Mouse (Mus musculus) heart, postnatal 10 days (tissue): ENCODE data around the gene Scn8a. TPM values are rescaled to one million over a fixed set of nuclear protein-coding genes. Genes with fewer than 3 reads are reported as not detected.

Source experiments
- DNase-seq, 2 experiments: peaks; one replicate each; pipeline ENCODE4 v3.0.0; 2021
- intact Hi-C: fragments of 180-260 bp; cut with DNase I; formaldehyde crosslinking; loops from one replicate; pipeline ENCODE4 v1.15.1; 2025
- total RNA-seq, 2 experiments: library from RNA; stranded (reverse); gene quantifications; 2 replicates each; pipeline ENCODE4 v1.2.3; 2021

The Scn8a gene
- total RNA-seq, 2 experiments from 2014 or later: 0.35 to 0.72 TPM

- DNase-seq: no peak
- intact Hi-C loops: no loop called here
These were observed 190.1 kb downstream of the Scn8a start for GRCm38 (mm10) chr15:101059570-101060279.

GRCm38 (mm10) chr15:101060280-101060852 is 190.7 kb downstream of the Scn8a start:
- intact Hi-C loops: no loop called here
- no peak for DNase-seq

- intact Hi-C loops: loop anchor here (5.0 kb wide), 1 partner anchor 42 kb away; no protein-coding TSS in a partner anchor
- peak; percentile 70 to 72 for DNase-seq
These were observed 195.4 kb downstream of the Scn8a start for GRCm38 (mm10) chr15:101065069-101065468.

- DNase-seq: no peak
- intact Hi-C loops: loop anchor here (5.0 kb wide), 1 partner anchor 41 kb away; no protein-coding TSS in a partner anchor
These were observed 196.7 kb downstream of the Scn8a start for GRCm38 (mm10) chr15:101066364-101066847.

- DNase-seq: no peak
- intact Hi-C loops: loop anchor here (5.0 kb wide), 1 partner anchor 40 kb away; no protein-coding TSS in a partner anchor
These were observed 197.4 kb downstream of the Scn8a start for GRCm38 (mm10) chr15:101066920-101067696.

GRCm38 (mm10) chr15:101068029-101068428 is 198.4 kb downstream of the Scn8a start:
- intact Hi-C loops: loop anchor here (5.0 kb wide), 1 partner anchor 39 kb away; no protein-coding TSS in a partner anchor
- DNase-seq: peak; percentile 66 to 68

GRCm38 (mm10) chr15:101068671-101069070 is 199.0 kb downstream of the Scn8a start:
- intact Hi-C loops: loop anchor here (5.0 kb wide), 1 partner anchor 39 kb away; no protein-coding TSS in a partner anchor
- DNase-seq: no peak

GRCm38 (mm10) chr15:101069641-101070190 is 200.1 kb downstream of the Scn8a start:
- DNase-seq: no peak
- intact Hi-C loops: loop anchor here (5.0 kb wide), 1 partner anchor 38 kb away; no protein-coding TSS in a partner anchor

GRCm38 (mm10) chr15:101070762-101071161 is 201.1 kb downstream of the Scn8a start:
- no peak for DNase-seq
- intact Hi-C loops: no loop called here

- DNase-seq: no peak
- intact Hi-C loops: no loop called here
These were observed 203.1 kb downstream of the Scn8a start for GRCm38 (mm10) chr15:101072736-101073135.

- intact Hi-C loops: no loop called here
- no peak for DNase-seq
These were observed 204.4 kb downstream of the Scn8a start for GRCm38 (mm10) chr15:101074067-101074466.

- intact Hi-C loops: no loop called here
These were observed 205.5 kb downstream of the Scn8a start for GRCm38 (mm10) chr15:101075150-101075549.

GRCm38 (mm10) chr15:101075656-101076055 is 206.0 kb downstream of the Scn8a start:
- intact Hi-C loops: no loop called here
- no peak for DNase-seq

More at GRCm38 (mm10) chr15:101075150-101075549, 205.5 kb downstream of the Scn8a start:
- no peak for DNase-seq

- intact Hi-C loops: no loop called here
- no peak for DNase-seq
These were observed 206.7 kb downstream of the Scn8a start for GRCm38 (mm10) chr15:101076071-101077000.

GRCm38 (mm10) chr15:101077001-101077812 is 207.5 kb downstream of the Scn8a start:
- no peak for DNase-seq
- intact Hi-C loops: no loop called here

GRCm38 (mm10) chr15:101077813-101078730 is 208.4 kb downstream of the Scn8a start, which contains the start of gene Fignl2:
Fignl2 (minus strand) TSS chr15:101078567.
- intact Hi-C loops: loop anchor here (2.0 kb wide), 1 partner anchor 27 kb away; no protein-coding TSS in a partner anchor

GRCm38 (mm10) chr15:101078731-101079156 is 209.1 kb downstream of the Scn8a start:
- DNase-seq: peak; percentile 89
- intact Hi-C loops: loop anchor here (2.0 kb wide), 1 partner anchor 26 kb away; no protein-coding TSS in a partner anchor

More at GRCm38 (mm10) chr15:101077813-101078730, 208.4 kb downstream of the Scn8a start, which contains the start of gene Fignl2:
- peak in 1 of 2 experiments; percentile 51 for DNase-seq
